Mouse (Mus musculus): Measurements from ENCODE around the gene Pom121. TPM values are rescaled to one million over a fixed set of nuclear protein-coding genes. Genes with fewer than 3 reads are reported as not detected.
"Not testable (repeated sequence)": the region's sequence is repeated elsewhere in the genome, so short reads cannot be mapped to it uniquely, and the experiment has no call there.

Gene Pom121
- polyA plus RNA-seq, 2 experiments = 15.3 to 38.1 TPM

DNA sequence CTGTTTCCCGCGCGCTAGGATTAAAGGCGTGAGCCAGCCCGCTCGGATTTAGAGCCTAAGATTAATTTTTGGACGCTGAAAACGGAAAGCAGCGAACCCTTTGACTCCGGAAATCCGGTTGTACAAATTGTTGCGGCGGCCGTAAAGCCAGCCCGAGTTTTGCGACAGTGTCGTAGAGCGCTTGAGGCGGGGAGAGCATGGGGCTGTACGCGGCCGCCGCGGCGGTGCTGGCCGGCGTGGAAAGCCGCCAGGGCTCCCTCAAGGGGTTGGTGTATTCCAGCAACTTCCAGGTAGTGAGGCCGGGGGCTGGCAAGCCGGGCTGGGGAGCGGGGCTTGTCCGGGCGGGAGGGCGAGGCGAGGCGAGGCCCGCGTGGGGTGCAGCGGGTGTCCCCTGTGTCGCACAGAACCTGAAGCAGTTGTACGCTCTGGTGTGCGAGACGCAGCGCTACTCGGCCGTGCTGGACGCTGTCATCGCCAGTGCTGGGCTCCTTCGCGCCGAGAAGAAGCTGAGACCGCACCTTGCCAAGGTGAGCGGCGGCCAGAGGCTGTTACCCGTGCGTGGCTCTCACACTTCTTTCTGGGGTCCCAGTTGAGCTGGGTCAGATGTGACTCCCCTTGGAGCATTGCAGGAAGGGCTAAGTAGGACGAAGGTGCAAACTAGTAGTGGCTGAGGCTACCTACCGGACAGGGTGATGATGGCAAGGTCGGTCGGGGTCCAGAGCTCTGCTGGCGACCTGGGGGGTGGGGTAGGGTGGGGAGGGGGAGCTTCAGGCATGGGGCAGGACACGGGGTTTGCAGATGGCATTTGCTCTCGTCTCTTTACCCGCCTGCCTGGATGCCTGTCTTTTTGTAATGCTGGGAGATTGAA, 24.3 kb downstream of the Pom121 start, which contains the start of gene Nsun5:
TSS of gene Nsun5 (plus strand) at position 167 of the 868 bp plus-strand sequence.
- peak within 1 kb of the TSS; percentile 84 for H3K9ac ChIP-seq (ENCODE audit: low read depth, low read length, severe bottlenecking)
- H3K27ac ChIP-seq (replicated peaks; ENCODE audit: low read depth, low read length) = peak within 1 kb of the TSS; percentile 82
- 0 out of 2 replicates have a peak, but pooled peaks have one; percentile 60 for TF ChIP-seq POLR2A (IDR thresholded peaks at IDR 0.05; ENCODE audit: borderline replicate concordance, extremely low read depth, insufficient read depth, insufficient read length)
- H3K9me3 ChIP-seq (ENCODE audit: control insufficient read depth, low read length) = no peaks in the 10 kb centered on the region
- under 1% methylated on average over 63 of the region's 64 CpGs for WGBS
- DNase-seq (ENCODE audit: low spot score) = peak; percentile 90
- no peaks in the 10 kb centered on the region for H3K27me3 ChIP-seq (ENCODE audit: control insufficient read depth, insufficient read depth, low read length)
- peaks cover 11% of the 10 kb centered on the region; the same call in 1 of the 2 replicates for H3K4me1 ChIP-seq (ENCODE audit: control insufficient read depth, insufficient read depth, low read length)
- peak within 1 kb of the TSS; percentile 85 for H3K4me2 ChIP-seq (replicated peaks; ENCODE audit: low read depth, low read length, severe bottlenecking)
- ATAC-seq (ENCODE audit: low FRiP score, low read depth) = peak; percentile 79
- peak within 1 kb of the TSS; percentile 87 for H3K4me3 ChIP-seq (replicated peaks; ENCODE audit: low read length)
- H3K36me3 ChIP-seq (ENCODE audit: control insufficient read depth, insufficient read depth, low read length) = peaks cover 28% of the 10 kb centered on the region

- Histone ChIP-seq H3K4me2 (replicated peaks; ENCODE audit: low read depth, low read length, severe bottlenecking) (peak overlapping the region; percentile 85), H3K36me3 (ENCODE audit: control insufficient read depth, insufficient read depth, low read length) (peaks cover 20% of the 10 kb centered on the region), H3K4me1 (ENCODE audit: control insufficient read depth, insufficient read depth, low read length) (peaks cover 11% of the 10 kb centered on the region; the same call in 1 of the 2 replicates), H3K4me3 (replicated peaks; ENCODE audit: low read length) (peak overlapping the region; percentile 87), H3K27ac (replicated peaks; ENCODE audit: low read depth, low read length) (peak overlapping the region; percentile 82), H3K9ac (ENCODE audit: low read depth, low read length, severe bottlenecking) (peak overlapping the region; percentile 84)
- not testable (repeated sequence) for H3K9me3 ChIP-seq (ENCODE audit: control insufficient read depth, low read length); ATAC-seq (ENCODE audit: low FRiP score, low read depth); DNase-seq (ENCODE audit: low spot score); H3K27me3 ChIP-seq (ENCODE audit: control insufficient read depth, insufficient read depth, low read length)
- WGBS = 58% methylated on average over 9 of the region's 9 CpGs
Observed at GRCm38 (mm10) chr5:135369196-135369595, 25.1 kb downstream of the Pom121 start.

DNA sequence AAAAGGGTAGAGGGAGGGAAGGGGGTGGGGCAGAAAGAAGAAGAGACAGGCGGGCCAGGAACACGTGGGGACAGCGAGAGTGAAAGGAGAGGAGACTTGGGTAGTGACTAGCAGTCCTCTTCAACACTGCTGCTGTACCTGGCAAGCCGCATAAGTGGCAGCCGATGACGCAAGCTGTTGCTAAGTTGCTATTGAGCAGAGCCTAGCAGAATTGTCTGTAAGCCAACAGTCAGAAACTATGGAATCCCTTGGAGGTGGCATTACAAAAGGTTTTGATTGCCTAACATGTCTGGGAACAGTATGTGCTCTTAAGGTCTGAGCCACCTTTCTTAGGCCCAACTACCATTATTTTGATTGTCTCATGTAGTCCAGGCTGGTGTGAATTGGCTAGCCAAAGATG, 26.0 kb downstream of the Pom121 start:
- 85% methylated on average over 6 of the region's 6 CpGs for WGBS
- Histone ChIP-seq H3K4me1 (ENCODE audit: control insufficient read depth, insufficient read depth, low read length) (peaks cover 11% of the 10 kb centered on the region; the same call in 1 of the 2 replicates), H3K9me3 (ENCODE audit: control insufficient read depth, low read length) (no peaks in the 10 kb centered on the region), H3K4me2 (replicated peaks; ENCODE audit: low read depth, low read length, severe bottlenecking) (no peak overlapping the region), H3K9ac (ENCODE audit: low read depth, low read length, severe bottlenecking) (no peak overlapping the region), H3K27ac (replicated peaks; ENCODE audit: low read depth, low read length) (no peak overlapping the region), H3K4me3 (replicated peaks; ENCODE audit: low read length) (no peak overlapping the region), H3K27me3 (ENCODE audit: control insufficient read depth, insufficient read depth, low read length) (no peaks in the 10 kb centered on the region), H3K36me3 (ENCODE audit: control insufficient read depth, insufficient read depth, low read length) (peaks cover 11% of the 10 kb centered on the region)
- ATAC-seq (ENCODE audit: low FRiP score, low read depth) (no peak), DNase-seq (ENCODE audit: low spot score) (no peak)
- no peak for TF ChIP-seq POLR2A (IDR thresholded peaks at IDR 0.05; ENCODE audit: borderline replicate concordance, extremely low read depth, insufficient read depth, insufficient read length)

DNA sequence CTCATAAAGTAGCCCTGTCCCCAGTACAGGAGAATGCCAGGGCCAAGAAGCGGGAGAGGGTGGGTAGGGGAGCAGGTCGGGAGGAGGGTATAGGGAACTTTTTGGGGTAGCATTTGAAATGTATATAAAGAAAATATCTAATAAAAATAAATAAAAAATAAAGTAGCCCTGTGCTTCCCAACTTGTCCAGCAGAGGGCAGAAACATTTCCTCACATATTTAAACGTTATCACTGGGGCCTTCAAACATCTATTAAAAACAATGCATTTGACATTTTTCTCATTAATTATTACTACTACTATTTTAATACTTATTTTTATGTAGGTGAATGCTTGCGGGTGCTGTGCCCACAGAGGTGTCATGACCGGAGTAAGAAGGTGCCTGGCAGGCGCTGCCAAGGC, 26.5 kb downstream of the Pom121 start:
- Histone ChIP-seq H3K4me3 (replicated peaks; ENCODE audit: low read length) (no peak overlapping the region), H3K9me3 (ENCODE audit: control insufficient read depth, low read length) (no peaks in the 10 kb centered on the region), H3K4me2 (replicated peaks; ENCODE audit: low read depth, low read length, severe bottlenecking) (no peak overlapping the region), H3K9ac (ENCODE audit: low read depth, low read length, severe bottlenecking) (no peak overlapping the region), H3K27ac (replicated peaks; ENCODE audit: low read depth, low read length) (no peak overlapping the region), H3K36me3 (ENCODE audit: control insufficient read depth, insufficient read depth, low read length) (peaks cover 8% of the 10 kb centered on the region), H3K4me1 (ENCODE audit: control insufficient read depth, insufficient read depth, low read length) (peaks cover 11% of the 10 kb centered on the region; the same call in 1 of the 2 replicates), H3K27me3 (ENCODE audit: control insufficient read depth, insufficient read depth, low read length) (no peaks in the 10 kb centered on the region)
- no peak for TF ChIP-seq POLR2A (IDR thresholded peaks at IDR 0.05; ENCODE audit: borderline replicate concordance, extremely low read depth, insufficient read depth, insufficient read length)
- DNase-seq (ENCODE audit: low spot score) (no peak), ATAC-seq (ENCODE audit: low FRiP score, low read depth) (no peak)
- WGBS = 58% methylated on average over 6 of the region's 6 CpGs

- H3K36me3 ChIP-seq (ENCODE audit: control insufficient read depth, insufficient read depth, low read length) = no peaks in the 10 kb centered on the region
- H3K27me3 ChIP-seq (ENCODE audit: control insufficient read depth, insufficient read depth, low read length) = no peaks in the 10 kb centered on the region
- no peak overlapping the region for H3K4me2 ChIP-seq (replicated peaks; ENCODE audit: low read depth, low read length, severe bottlenecking)
- no peak overlapping the region for H3K27ac ChIP-seq (replicated peaks; ENCODE audit: low read depth, low read length)
- 29% methylated on average over 12 of the region's 12 CpGs for WGBS
- H3K9ac ChIP-seq (ENCODE audit: low read depth, low read length, severe bottlenecking) = no peak overlapping the region
- H3K4me1 ChIP-seq (ENCODE audit: control insufficient read depth, insufficient read depth, low read length) = no peaks in the 10 kb centered on the region
- TF ChIP-seq POLR2A (IDR thresholded peaks at IDR 0.05; ENCODE audit: borderline replicate concordance, extremely low read depth, insufficient read depth, insufficient read length) = no peak
- H3K4me3 ChIP-seq (replicated peaks; ENCODE audit: low read length) = no peak overlapping the region
- no peak for ATAC-seq (ENCODE audit: low FRiP score, low read depth)
- no peak for DNase-seq (ENCODE audit: low spot score)
- H3K9me3 ChIP-seq (ENCODE audit: control insufficient read depth, low read length) = no peaks in the 10 kb centered on the region
Observed at GRCm38 (mm10) chr5:135363540-135363939, 30.8 kb downstream of the Pom121 start.

Data from limb, embryonic 14.5 days (tissue).